17 mouse cellular contexts compared by ENCODE assay signal in genomic region chr9:108301853-108302252, GRCm38 (mm10). TPM values are rescaled to one million over a fixed set of nuclear protein-coding genes. Genes with fewer than 3 reads are reported as not detected.
DNase-seq lines count a peak whose midpoint lies in the region; ATAC-seq and TF ChIP-seq lines count a peak whose summit lies in the region.
"Had no signal": no experiment of that assay in that cellular context is flagged by ENCODE, and none has a peak within 500 bp of the region (broad histone marks: within the 10 kb centered on the region; RNA-seq: fewer than 3 reads in every experiment).

No protein-coding gene starts in this region.

- no peak for TF ChIP-seq POLR2A in thymus, adult 2 months (IDR thresholded peaks at IDR 0.05; ENCODE audit: control insufficient read depth, extremely low read depth, insufficient read depth, low read length, poor library complexity)

- no peak overlapping the region for H3K9ac ChIP-seq in liver, embryonic 16.5 days (ENCODE audit: low read depth, low read length)
- no peak overlapping the region for H3K9ac ChIP-seq in forebrain, postnatal 0 days
- H3K9ac ChIP-seq: kidney, embryonic 15.5 days; limb, embryonic 15.5 days; neural tube, embryonic 12.5 days had no signal

- H3K36me3 ChIP-seq in liver, embryonic 16.5 days (ENCODE audit: control insufficient read depth, insufficient read depth): peaks cover 8% of the 10 kb centered on the region; the same call in 1 of the 2 replicates
- H3K36me3 ChIP-seq in thymus, adult 2 months (ENCODE audit: control insufficient read depth, insufficient read depth, low read length): no peaks in the 10 kb centered on the region
- peaks cover 26% of the 10 kb centered on the region for H3K36me3 ChIP-seq in forebrain, postnatal 0 days (ENCODE audit: insufficient read depth)

- peaks cover 14% of the 10 kb centered on the region for H3K4me1 ChIP-seq in liver, embryonic 16.5 days (ENCODE audit: control insufficient read depth, low read depth, low read length)
- peaks cover 7% of the 10 kb centered on the region for H3K4me1 ChIP-seq in thymus, adult 2 months (replicated peaks; ENCODE audit: control insufficient read depth, insufficient read depth, low read length)
- peaks cover 10% of the 10 kb centered on the region for H3K4me1 ChIP-seq in forebrain, postnatal 0 days (ENCODE audit: insufficient read depth)

- peak overlapping the region; percentile 42; the same call in 1 of the 2 replicates for H3K27ac ChIP-seq in liver, embryonic 16.5 days (ENCODE audit: low read length)
- H3K27ac ChIP-seq in thymus, adult 2 months (ENCODE audit: control insufficient read depth, insufficient read depth, low read length): no peak overlapping the region
- no peak overlapping the region for H3K27ac ChIP-seq in forebrain, postnatal 0 days (ENCODE audit: low read depth, low read length)
- H3K27ac ChIP-seq: embryonic facial prominence, embryonic 10.5 days; kidney, embryonic 15.5 days; limb, embryonic 15.5 days; neural tube, embryonic 12.5 days had no signal

- DNase-seq in urinary bladder, postnatal 36 days (ENCODE audit: low spot score in 2 of 2): peak; percentile 35 to 39
- no peak for DNase-seq in urinary bladder, adult 2 months (ENCODE audit: low spot score)
- DNase-seq in lung, postnatal 25 days (ENCODE audit: low spot score): peak; percentile 66
- DNase-seq in embryo, embryonic 10.5 days (ENCODE audit: low spot score): no peak
- no peak for DNase-seq in thymus, adult 2 months
- no peak for DNase-seq in forebrain, postnatal 0 days
- DNase-seq: cerebellum, postnatal 25 days; heart, postnatal 4 days; right cerebral cortex, postnatal 25 days; thymus, adult 18-20 months had no signal

- no peaks in the 10 kb centered on the region for H3K27me3 ChIP-seq in liver, embryonic 16.5 days (ENCODE audit: control insufficient read depth, insufficient read depth, low read depth, low read length)
- H3K27me3 ChIP-seq in thymus, adult 2 months (ENCODE audit: control insufficient read depth, insufficient read depth, low read length): no peaks in the 10 kb centered on the region
- H3K27me3 ChIP-seq in forebrain, postnatal 0 days (ENCODE audit: insufficient read depth, low read length): no peaks in the 10 kb centered on the region
- H3K27me3 ChIP-seq: kidney, embryonic 15.5 days; limb, embryonic 15.5 days; neural tube, embryonic 12.5 days had no signal

- H3K9me3 ChIP-seq in liver, embryonic 16.5 days (replicated peaks; ENCODE audit: control insufficient read depth, low read length): no peaks in the 10 kb centered on the region
- no peaks in the 10 kb centered on the region for H3K9me3 ChIP-seq in forebrain, postnatal 0 days (ENCODE audit: low read length)
- H3K9me3 ChIP-seq: embryonic facial prominence, embryonic 10.5 days; kidney, embryonic 15.5 days; limb, embryonic 15.5 days; neural tube, embryonic 12.5 days had no signal

- 56% methylated on average over 3 of the region's 3 CpGs for WGBS in liver, embryonic 16.5 days (ENCODE audit: insufficient replicate concordance)
- 94% methylated on average over 3 of the region's 3 CpGs for WGBS in thymus, adult 2 months
- 88% methylated on average over 3 of the region's 3 CpGs for WGBS in forebrain, postnatal 0 days

- H3K4me2 ChIP-seq in liver, embryonic 16.5 days (ENCODE audit: low read depth, low read length): no peak overlapping the region
- no peak overlapping the region for H3K4me2 ChIP-seq in forebrain, postnatal 0 days (ENCODE audit: low read depth)
- H3K4me2 ChIP-seq: kidney, embryonic 15.5 days; limb, embryonic 15.5 days; neural tube, embryonic 12.5 days had no signal

- no peak for TF ChIP-seq CTCF in thymus, adult 2 months (IDR thresholded peaks at IDR 0.05; ENCODE audit: borderline replicate concordance, control insufficient read depth, extremely low read depth, insufficient read depth, low read length, poor library complexity)
- no peak for TF ChIP-seq CTCF in forebrain, postnatal 0 days (IDR thresholded peaks at IDR 0.05; ENCODE audit: low read depth)

- ATAC-seq in liver, embryonic 16.5 days (ENCODE audit: low read depth): no peak
- ATAC-seq in forebrain, postnatal 0 days: no peak
- ATAC-seq: forebrain, embryonic 14.5 days had no signal

- H3K4me3 ChIP-seq in liver, embryonic 16.5 days (ENCODE audit: low read depth, low read length): no peak overlapping the region
- H3K4me3 ChIP-seq in thymus, adult 2 months (ENCODE audit: control insufficient read depth, insufficient read depth, low read length): no peak overlapping the region
- H3K4me3 ChIP-seq in forebrain, postnatal 0 days (ENCODE audit: low read depth, low read length): no peak overlapping the region
- H3K4me3 ChIP-seq: embryonic facial prominence, embryonic 10.5 days; erythroblast, embryonic 14.5 days; kidney, embryonic 15.5 days; limb, embryonic 15.5 days; neural tube, embryonic 12.5 days had no signal

RNA-seq across cellular contexts. Expression of gene Rhoa, which starts 4.1 kb away (rescaled TPM):
- 304 and 339 TPM in 2 replicates for polyA plus RNA-seq in urinary bladder, adult 2 months (2012; rRNA removed)
- 190 and 213 TPM in 2 replicates for polyA plus RNA-seq in liver, embryonic 16.5 days (2015; fragmentation: Nextera tagmentation; extraction: Ambion mirVana)
- 148 and 178 TPM in 2 replicates for polyA plus RNA-seq in thymus, adult 2 months (2012; rRNA removed)
- 119 and 126 TPM in 2 replicates for total RNA-seq in forebrain, postnatal 0 days (2014; rRNA removed)
- polyA plus RNA-seq in forebrain, postnatal 0 days (2015; fragmentation: Nextera tagmentation; extraction: Ambion mirVana): 238 and 271 TPM in 2 replicates

RNA-seq across cellular contexts. Expression of gene Tcta, which starts 4.1 kb away (rescaled TPM):
- 80.0 and 107 TPM in 2 replicates for polyA plus RNA-seq in urinary bladder, adult 2 months (2012; rRNA removed)
- polyA plus RNA-seq in liver, embryonic 16.5 days (2015; fragmentation: Nextera tagmentation; extraction: Ambion mirVana): 14.9 and 15.2 TPM in 2 replicates
- 31.1 and 43.4 TPM in 2 replicates for polyA plus RNA-seq in thymus, adult 2 months (2012; rRNA removed)
- total RNA-seq in forebrain, postnatal 0 days (2014; rRNA removed): 47.7 and 50.0 TPM in 2 replicates
- 59.2 and 66.2 TPM in 2 replicates for polyA plus RNA-seq in forebrain, postnatal 0 days (2015; fragmentation: Nextera tagmentation; extraction: Ambion mirVana)

RNA-seq across cellular contexts. Expression of gene Amt, which starts 5.2 kb away (rescaled TPM):
- polyA plus RNA-seq in urinary bladder, adult 2 months (2012; rRNA removed): 34.0 and 35.5 TPM in 2 replicates
- 14.4 and 15.0 TPM in 2 replicates for polyA plus RNA-seq in liver, embryonic 16.5 days (2015; fragmentation: Nextera tagmentation; extraction: Ambion mirVana)
- 3.2 and 4.4 TPM in 2 replicates for polyA plus RNA-seq in thymus, adult 2 months (2012; rRNA removed)
- 25.9 and 32.6 TPM in 2 replicates for total RNA-seq in forebrain, postnatal 0 days (2014; rRNA removed)
- polyA plus RNA-seq in forebrain, postnatal 0 days (2015; fragmentation: Nextera tagmentation; extraction: Ambion mirVana): 14.6 and 20.1 TPM in 2 replicates
- polyA plus RNA-seq: erythroblast, embryonic 14.5 days had no signal

RNA-seq across cellular contexts. Expression of gene Nicn1, which starts 11.6 kb away (rescaled TPM):
- 32.8 and 39.3 TPM in 2 replicates for polyA plus RNA-seq in urinary bladder, adult 2 months (2012; rRNA removed)
- polyA plus RNA-seq in liver, embryonic 16.5 days (2015; fragmentation: Nextera tagmentation; extraction: Ambion mirVana): 7.4 and 7.6 TPM in 2 replicates
- polyA plus RNA-seq in thymus, adult 2 months (2012; rRNA removed): 9.0 and 9.2 TPM in 2 replicates
- total RNA-seq in forebrain, postnatal 0 days (2014; rRNA removed): 66.6 and 67.7 TPM in 2 replicates
- 115 and 134 TPM in 2 replicates for polyA plus RNA-seq in forebrain, postnatal 0 days (2015; fragmentation: Nextera tagmentation; extraction: Ambion mirVana)
- polyA plus RNA-seq: erythroblast, embryonic 14.5 days had no signal

RNA-seq across cellular contexts. Expression of gene Gpx1, which starts 36.9 kb away (rescaled TPM):
- polyA plus RNA-seq in urinary bladder, adult 2 months (2012; rRNA removed): 703 and 735 TPM in 2 replicates
- polyA plus RNA-seq in liver, embryonic 16.5 days (2015; fragmentation: Nextera tagmentation; extraction: Ambion mirVana): 5,943 and 6,062 TPM in 2 replicates
- 800 and 899 TPM in 2 replicates for polyA plus RNA-seq in thymus, adult 2 months (2012; rRNA removed)
- total RNA-seq in forebrain, postnatal 0 days (2014; rRNA removed): 184 and 264 TPM in 2 replicates
- 446 and 498 TPM in 2 replicates for polyA plus RNA-seq in forebrain, postnatal 0 days (2015; fragmentation: Nextera tagmentation; extraction: Ambion mirVana)

Comparison
In these comparisons a context has a peak if more than half of its experiments do, and no peak if none do; other contexts are left out.
1. DNase-seq: peak in urinary bladder, postnatal 36 days (2 of 2) and lung, postnatal 25 days (single experiment); none in urinary bladder, adult 2 months (single experiment), embryo, embryonic 10.5 days (single experiment), thymus, adult 2 months (single experiment) and forebrain, postnatal 0 days (single experiment).